ENCODE assay signal across 10 mouse cellular contexts in genomic region chr7:138827812-138828211, GRCm38 (mm10). TPM values are rescaled to one million over a fixed set of nuclear protein-coding genes. Genes with fewer than 3 reads are reported as not detected.
A peak's percentile ranks its signal among the peaks of the same experiment; 100 is the strongest.
DNase-seq lines count a peak whose midpoint lies in the region; ATAC-seq and TF ChIP-seq lines count a peak whose summit lies in the region.
"Had no signal": no experiment of that assay in that cellular context is flagged by ENCODE, and none has a peak within 500 bp of the region (broad histone marks: within the 10 kb centered on the region; RNA-seq: fewer than 3 reads in every experiment).

No protein-coding gene starts in this region.

- WGBS in heart, adult 2 months = 14% methylated on average over 11 of the region's 11 CpGs
- 13% methylated on average over 11 of the region's 11 CpGs for WGBS in heart, embryonic 11.5 days (ENCODE audit: insufficient replicate concordance)
- WGBS in forebrain, postnatal 0 days = 17% methylated on average over 11 of the region's 11 CpGs
- 16% methylated on average over 11 of the region's 11 CpGs for WGBS in midbrain, embryonic 13.5 days

- no peaks in the 10 kb centered on the region for H3K9me3 ChIP-seq in heart, embryonic 11.5 days (replicated peaks; ENCODE audit: control insufficient read depth, low read length)
- no peaks in the 10 kb centered on the region for H3K9me3 ChIP-seq in forebrain, postnatal 0 days (ENCODE audit: low read length)
- H3K9me3 ChIP-seq in midbrain, embryonic 13.5 days = no peaks in the 10 kb centered on the region
- H3K9me3 ChIP-seq: embryonic facial prominence, embryonic 12.5 days had no signal

- H3K79me2 ChIP-seq in heart, adult 2 months (replicated peaks; ENCODE audit: control insufficient read depth, insufficient read depth, low read length) = no peaks in the 10 kb centered on the region

- TF ChIP-seq CTCF in heart, adult 2 months (IDR thresholded peaks at IDR 0.05) = peak; percentile 98
- TF ChIP-seq CTCF in forebrain, postnatal 0 days (IDR thresholded peaks at IDR 0.05; ENCODE audit: low read depth) = peak; percentile 100
- peak; percentile 99 for TF ChIP-seq CTCF in layer of hippocampus, adult 2 months (conservative IDR thresholded peaks at IDR 0.05)
- peak; percentile 99 for TF ChIP-seq CTCF in testis, adult 2 months (IDR thresholded peaks at IDR 0.05; ENCODE audit: control insufficient read depth, insufficient read depth, insufficient replicate concordance, low read depth, low read length)

- H3K27me3 ChIP-seq in heart, adult 2 months (ENCODE audit: control insufficient read depth, insufficient read depth, low read length) = no peaks in the 10 kb centered on the region
- no peaks in the 10 kb centered on the region for H3K27me3 ChIP-seq in heart, embryonic 11.5 days (ENCODE audit: control insufficient read depth, insufficient read depth, low read length)
- no peaks in the 10 kb centered on the region for H3K27me3 ChIP-seq in forebrain, postnatal 0 days (ENCODE audit: insufficient read depth, low read length)
- H3K27me3 ChIP-seq in midbrain, embryonic 13.5 days = no peaks in the 10 kb centered on the region
- H3K27me3 ChIP-seq in testis, adult 2 months (ENCODE audit: control insufficient read depth, insufficient read depth, low read length) = no peaks in the 10 kb centered on the region
- H3K27me3 ChIP-seq: embryonic facial prominence, embryonic 12.5 days had no signal

- TF ChIP-seq POLR2A in heart, adult 2 months (IDR thresholded peaks at IDR 0.05; ENCODE audit: insufficient read depth, low read depth, low read length) = no peak
- no peak for TF ChIP-seq POLR2A in testis, adult 2 months (IDR thresholded peaks at IDR 0.05; ENCODE audit: control insufficient read depth, low read depth, low read length)

- no peak overlapping the region for H3K4me3 ChIP-seq in heart, adult 2 months
- H3K4me3 ChIP-seq in heart, embryonic 11.5 days (ENCODE audit: low read depth, low read length) = no peak overlapping the region
- no peak overlapping the region for H3K4me3 ChIP-seq in forebrain, postnatal 0 days (ENCODE audit: low read depth, low read length)
- no peak overlapping the region for H3K4me3 ChIP-seq in layer of hippocampus, adult 2 months
- no peak overlapping the region for H3K4me3 ChIP-seq in midbrain, embryonic 13.5 days (replicated peaks)
- H3K4me3 ChIP-seq in testis, adult 2 months (ENCODE audit: control insufficient read depth, low read depth, low read length) = no peak overlapping the region; the same call in 1 of the 2 replicates
- H3K4me3 ChIP-seq: embryonic facial prominence, embryonic 12.5 days had no signal

- intact Hi-C loops in heart, adult 2 months (cut with DNase I) = loop anchor here (1.0 to 5.0 kb wide), 2 partner anchors 94 to 1351 kb away; no protein-coding TSS in a partner anchor

- ATAC-seq in heart, embryonic 11.5 days (replicated peaks; ENCODE audit: insufficient number of reproducible peaks, low FRiP score, low TSS enrichment) = no peak
- peak; percentile 53; the same call in 1 of the 2 replicates for ATAC-seq in forebrain, postnatal 0 days
- peak; percentile 43; the same call in 1 of the 2 replicates for ATAC-seq in midbrain, embryonic 13.5 days

- no peak overlapping the region for H3K27ac ChIP-seq in heart, adult 2 months
- no peak overlapping the region for H3K27ac ChIP-seq in heart, embryonic 11.5 days (ENCODE audit: low read depth, low read length)
- no peak overlapping the region for H3K27ac ChIP-seq in forebrain, postnatal 0 days (ENCODE audit: low read depth, low read length)
- no peak overlapping the region for H3K27ac ChIP-seq in layer of hippocampus, adult 2 months
- H3K27ac ChIP-seq in midbrain, embryonic 13.5 days = no peak overlapping the region
- H3K27ac ChIP-seq in testis, adult 2 months (ENCODE audit: control insufficient read depth, insufficient read depth, low read depth, low read length) = no peak overlapping the region
- H3K27ac ChIP-seq: embryonic facial prominence, embryonic 12.5 days; macrophage had no signal

- H3K36me3 ChIP-seq in heart, adult 2 months (ENCODE audit: control insufficient read depth, insufficient read depth, low read length) = no peaks in the 10 kb centered on the region
- H3K36me3 ChIP-seq in heart, embryonic 11.5 days (ENCODE audit: control insufficient read depth, insufficient read depth, low read length) = no peaks in the 10 kb centered on the region
- no peaks in the 10 kb centered on the region for H3K36me3 ChIP-seq in forebrain, postnatal 0 days (ENCODE audit: insufficient read depth)
- H3K36me3 ChIP-seq in midbrain, embryonic 13.5 days = no peaks in the 10 kb centered on the region
- no peaks in the 10 kb centered on the region for H3K36me3 ChIP-seq in testis, adult 2 months (ENCODE audit: control insufficient read depth, insufficient read depth, low read length)
- H3K36me3 ChIP-seq: embryonic facial prominence, embryonic 12.5 days had no signal

- no peaks in the 10 kb centered on the region for H3K4me1 ChIP-seq in heart, adult 2 months (ENCODE audit: control insufficient read depth, insufficient read depth, low read length)
- no peaks in the 10 kb centered on the region for H3K4me1 ChIP-seq in heart, embryonic 11.5 days (ENCODE audit: control insufficient read depth, insufficient read depth, low read length)
- H3K4me1 ChIP-seq in forebrain, postnatal 0 days (ENCODE audit: insufficient read depth) = no peaks in the 10 kb centered on the region
- no peaks in the 10 kb centered on the region for H3K4me1 ChIP-seq in midbrain, embryonic 13.5 days (replicated peaks)
- H3K4me1 ChIP-seq in testis, adult 2 months (ENCODE audit: control insufficient read depth, insufficient read depth, low read length) = no peaks in the 10 kb centered on the region; the same call in 1 of the 2 replicates

- peak; percentile 49 to 74 for DNase-seq in heart, adult 2 months
- DNase-seq in CD8-positive naive resting alpha-beta T cell, adult 2 months (ENCODE audit: low read depth in 2 of 2, low spot score in 2 of 2) = peak; percentile 30 to 40
- DNase-seq in brain, adult 2 months (ENCODE audit: low read depth, low spot score) = peak; percentile 74
- DNase-seq in forebrain, postnatal 0 days = peak; percentile 86
- peak; percentile 50 to 75 for DNase-seq in layer of hippocampus, adult 2 months (ENCODE audit: low spot score in 2 of 2)

- TF ChIP-seq EP300 in heart, adult 2 months (IDR thresholded peaks at IDR 0.05; ENCODE audit: insufficient read depth, low read depth, low read length) = no peak

- no peak overlapping the region for H3K9ac ChIP-seq in heart, adult 2 months (ENCODE audit: low read depth, low read length)
- no peak overlapping the region for H3K9ac ChIP-seq in heart, embryonic 11.5 days (ENCODE audit: low read depth, low read length)
- H3K9ac ChIP-seq in forebrain, postnatal 0 days = no peak overlapping the region
- H3K9ac ChIP-seq in midbrain, embryonic 13.5 days (replicated peaks) = no peak overlapping the region
- H3K9ac ChIP-seq: embryonic facial prominence, embryonic 12.5 days had no signal

- no peak overlapping the region for H3K4me2 ChIP-seq in heart, embryonic 11.5 days
- H3K4me2 ChIP-seq in forebrain, postnatal 0 days (ENCODE audit: low read depth) = no peak overlapping the region
- no peak overlapping the region for H3K4me2 ChIP-seq in midbrain, embryonic 13.5 days (replicated peaks)
- H3K4me2 ChIP-seq: embryonic facial prominence, embryonic 12.5 days had no signal

RNA-seq across cellular contexts. Expression of gene Ppp2r2d, which starts 18.1 kb away (rescaled TPM):
- 10 to 100 TPM; 37.7 to 42.4 TPM for total RNA-seq in heart, adult 2 months (2021)
- polyA plus RNA-seq in heart, adult 2 months (2012; rRNA removed) = 18.2 and 30.2 TPM in 2 replicates
- 42.8 and 43.4 TPM in 2 replicates for polyA plus RNA-seq in heart, embryonic 11.5 days (2014; fragmentation: Nextera tagmentation; extraction: Ambion mirVana)
- 115 TPM in 2 replicates for total RNA-seq in forebrain, postnatal 0 days (2014; rRNA removed)
- polyA plus RNA-seq in forebrain, postnatal 0 days (2015; fragmentation: Nextera tagmentation; extraction: Ambion mirVana) = 90.3 and 99.4 TPM in 2 replicates
- 10 to 100 TPM; 62.2 to 62.8 TPM for total RNA-seq in layer of hippocampus, adult 2 months (2021)
- 66.5 and 76.1 TPM in 2 replicates for polyA plus RNA-seq in midbrain, embryonic 13.5 days (2015; fragmentation: Nextera tagmentation; extraction: Ambion mirVana)
- 109 and 119 TPM in 2 replicates for polyA plus RNA-seq in testis, adult 2 months (2012; rRNA removed)

RNA-seq across cellular contexts. Expression of gene Mapk1ip1, which starts 18.3 kb away (rescaled TPM):
- total RNA-seq in heart, adult 2 months (2021) = 10 to 100 TPM; 18.4 to 22.4 TPM
- polyA plus RNA-seq in heart, adult 2 months (2012; rRNA removed) = 65.6 and 72.4 TPM in 2 replicates
- polyA plus RNA-seq in heart, embryonic 11.5 days (2014; fragmentation: Nextera tagmentation; extraction: Ambion mirVana) = 11.4 and 12.7 TPM in 2 replicates
- 34.8 and 35.1 TPM in 2 replicates for total RNA-seq in forebrain, postnatal 0 days (2014; rRNA removed)
- 31.9 and 34.1 TPM in 2 replicates for polyA plus RNA-seq in forebrain, postnatal 0 days (2015; fragmentation: Nextera tagmentation; extraction: Ambion mirVana)
- total RNA-seq in layer of hippocampus, adult 2 months (2021) = 10 to 100 TPM; 49.6 to 52.4 TPM
- 23.8 and 25.8 TPM in 2 replicates for polyA plus RNA-seq in midbrain, embryonic 13.5 days (2015; fragmentation: Nextera tagmentation; extraction: Ambion mirVana)
- 24.5 and 28.5 TPM in 2 replicates for polyA plus RNA-seq in testis, adult 2 months (2012; rRNA removed)

Comparison
In these comparisons a context has a peak if more than half of its experiments do, and no peak if none do; other contexts are left out.
1. DNase-seq: peak in every context shown above with its lines; median percentile 86 in forebrain, postnatal 0 days; 74 in brain, adult 2 months; 62 in layer of hippocampus, adult 2 months; 62 in heart, adult 2 months; 35 in CD8-positive naive resting alpha-beta T cell, adult 2 months.